Mouse (Mus musculus) retina, embryonic 14.5 days (tissue): Measurements from ENCODE around the gene H2-DMb1.

ENCODE experiments used
- DNase-seq: peaks from one replicate; pipeline ENCODE4 v3.0.0-alpha.2; 2015; ENCODE audit warnings: low spot score

Gene H2-DMb1

GRCm38 (mm10) chr17:34144960-34145371 is 7.9 kb upstream of the H2-DMb1 start:
- DNase-seq, result no peak

- DNase-seq, result no peak
These were observed 2.7 kb downstream of the H2-DMb1 start for GRCm38 (mm10) chr17:34155534-34155933.

- no peak for DNase-seq
These were observed 11.5 kb downstream of the H2-DMb1 start for GRCm38 (mm10) chr17:34164202-34164895.

GRCm38 (mm10) chr17:34165033-34165730 is 12.3 kb downstream of the H2-DMb1 start:
- DNase-seq, result no peak

GRCm38 (mm10) chr17:34169279-34169678 is 16.4 kb downstream of the H2-DMb1 start:
- DNase-seq, result peak; percentile 73

- no peak for DNase-seq
These were observed 17.6 kb downstream of the H2-DMb1 start for GRCm38 (mm10) chr17:34170487-34170876.

- peak; percentile 90 for DNase-seq
These were observed 18.1 kb downstream of the H2-DMb1 start for GRCm38 (mm10) chr17:34170877-34171498.

GRCm38 (mm10) chr17:34172528-34172927 is 19.7 kb downstream of the H2-DMb1 start:
- no peak for DNase-seq

GRCm38 (mm10) chr17:34174075-34174474 is 21.2 kb downstream of the H2-DMb1 start:
- no peak for DNase-seq

- no peak for DNase-seq
These were observed 24.3 kb downstream of the H2-DMb1 start for GRCm38 (mm10) chr17:34177179-34177578.

- DNase-seq, result no peak
These were observed 26.1 kb downstream of the H2-DMb1 start for GRCm38 (mm10) chr17:34179019-34179418.

- no peak for DNase-seq
These were observed 27.3 kb downstream of the H2-DMb1 start for GRCm38 (mm10) chr17:34179913-34180859.

- DNase-seq, result no peak
These were observed 30.8 kb downstream of the H2-DMb1 start for GRCm38 (mm10) chr17:34183564-34184219.

GRCm38 (mm10) chr17:34185526-34185925 is 32.7 kb downstream of the H2-DMb1 start:
- no peak for DNase-seq

- DNase-seq, result no peak
These were observed 34.0 kb downstream of the H2-DMb1 start for GRCm38 (mm10) chr17:34186885-34187260.

- peak; percentile 95 for DNase-seq
These were observed 34.5 kb downstream of the H2-DMb1 start, which contains the start of the genes Tap1 and Psmb9 for GRCm38 (mm10) chr17:34187261-34187916. Tap1 (plus strand) TSS chr17:34187553. Psmb9 (minus strand) TSS chr17:34187764.

- no peak for DNase-seq
These were observed 35.1 kb downstream of the H2-DMb1 start for GRCm38 (mm10) chr17:34188010-34188409.

GRCm38 (mm10) chr17:34188986-34189385 is 36.1 kb downstream of the H2-DMb1 start:
- DNase-seq, result no peak

GRCm38 (mm10) chr17:34192852-34193251 is 40.0 kb downstream of the H2-DMb1 start:
- no peak for DNase-seq

- DNase-seq, result no peak
These were observed 40.6 kb downstream of the H2-DMb1 start for GRCm38 (mm10) chr17:34193468-34193867.

GRCm38 (mm10) chr17:34194723-34195122 is 41.9 kb downstream of the H2-DMb1 start:
- DNase-seq, result no peak
